Mouse (Mus musculus): ENCODE data around the gene Il10ra. TPM values are rescaled to one million over a fixed set of nuclear protein-coding genes. Genes with fewer than 3 reads are reported as not detected.

Gene Il10ra
- 2.0 TPM for polyA plus RNA-seq (2015; fragmentation: Illumina TruSeq; extraction: RNeasy Lipid Tissue Mini Kit (QIAGEN cat#74804); ENCODE audit: insufficient read depth, low read depth, low replicate concordance)

GRCm38 (mm10) chr9:45268597-45269325 lies at the start of gene Il10ra:
TSS of gene Il10ra (minus strand) at chr9:45269149.

Other genes with a start within 250 kb of the Il10ra start
- 3.2 TPM for gene Mpzl2, start 229.3 kb downstream of the Il10ra start, polyA plus RNA-seq (2015; fragmentation: Illumina TruSeq; extraction: RNeasy Lipid Tissue Mini Kit (QIAGEN cat#74804); ENCODE audit: insufficient read depth, low read depth, low replicate concordance)
- gene Mpzl3, start 214.0 kb downstream of the Il10ra start, polyA plus RNA-seq (2015; fragmentation: Illumina TruSeq; extraction: RNeasy Lipid Tissue Mini Kit (QIAGEN cat#74804); ENCODE audit: insufficient read depth, low read depth, low replicate concordance): 1.1 TPM
- gene Jaml, start 190.0 kb downstream of the Il10ra start, polyA plus RNA-seq (2015; fragmentation: Illumina TruSeq; extraction: RNeasy Lipid Tissue Mini Kit (QIAGEN cat#74804); ENCODE audit: insufficient read depth, low read depth, low replicate concordance): 0.33 TPM
- gene Scn2b, start 151.4 kb downstream of the Il10ra start, polyA plus RNA-seq (2015; fragmentation: Illumina TruSeq; extraction: RNeasy Lipid Tissue Mini Kit (QIAGEN cat#74804); ENCODE audit: insufficient read depth, low read depth, low replicate concordance): 0.22 TPM
- 1.3 TPM for gene Scn4b, start 130.8 kb downstream of the Il10ra start, polyA plus RNA-seq (2015; fragmentation: Illumina TruSeq; extraction: RNeasy Lipid Tissue Mini Kit (QIAGEN cat#74804); ENCODE audit: insufficient read depth, low read depth, low replicate concordance)
- not detected for gene BC049352, start 87.1 kb downstream of the Il10ra start, polyA plus RNA-seq (2015; fragmentation: Illumina TruSeq; extraction: RNeasy Lipid Tissue Mini Kit (QIAGEN cat#74804); ENCODE audit: insufficient read depth, low read depth, low replicate concordance)
- 5.5 TPM for gene Tmprss4, start 65.1 kb downstream of the Il10ra start, polyA plus RNA-seq (2015; fragmentation: Illumina TruSeq; extraction: RNeasy Lipid Tissue Mini Kit (QIAGEN cat#74804); ENCODE audit: insufficient read depth, low read depth, low replicate concordance)
- gene Tmprss13, start 50.0 kb upstream of the Il10ra start, polyA plus RNA-seq (2015; fragmentation: Illumina TruSeq; extraction: RNeasy Lipid Tissue Mini Kit (QIAGEN cat#74804); ENCODE audit: insufficient read depth, low read depth, low replicate concordance): not detected
- gene Fxyd6, start 101.0 kb upstream of the Il10ra start, polyA plus RNA-seq (2015; fragmentation: Illumina TruSeq; extraction: RNeasy Lipid Tissue Mini Kit (QIAGEN cat#74804); ENCODE audit: insufficient read depth, low read depth, low replicate concordance): 21.1 TPM
- 1.3 TPM for gene Fxyd2, start 130.5 kb upstream of the Il10ra start, polyA plus RNA-seq (2015; fragmentation: Illumina TruSeq; extraction: RNeasy Lipid Tissue Mini Kit (QIAGEN cat#74804); ENCODE audit: insufficient read depth, low read depth, low replicate concordance)
- gene Dscaml1, start 157.5 kb upstream of the Il10ra start, polyA plus RNA-seq (2015; fragmentation: Illumina TruSeq; extraction: RNeasy Lipid Tissue Mini Kit (QIAGEN cat#74804); ENCODE audit: insufficient read depth, low read depth, low replicate concordance): not detected

Measured in pancreas, adult 10 weeks (tissue).